Mouse (Mus musculus): Measurements from ENCODE around the gene Homer2. TPM values are rescaled to one million over a fixed set of nuclear protein-coding genes. Genes with fewer than 3 reads are reported as not detected.

Gene Homer2
- polyA plus RNA-seq, 1 experiment from 2014 or later = 16.4 TPM

GRCm38 (mm10) chr7:81577872-81578271 is 129.5 kb downstream of the Homer2 start:
- ATAC-seq (ENCODE audit: insufficient number of reproducible peaks, insufficient read depth, low FRiP score, low TSS enrichment, low read depth) = no peak
- Histone ChIP-seq H3K4me1 (0 out of 2 replicates have a peak, but pooled peaks cover under 1% of the 10 kb centered on the region), H3K27ac (no peak overlapping the region), H3K4me3 (no peak overlapping the region), H3K4me2 (no peak overlapping the region), H3K36me3 (peaks cover 25% of the 10 kb centered on the region), H3K27me3 (no peaks in the 10 kb centered on the region), H3K9me3 (no peaks in the 10 kb centered on the region), H3K9ac (no peak overlapping the region)
- WGBS = 82% methylated on average over 3 of the region's 3 CpGs

GRCm38 (mm10) chr7:81575606-81576005 is 131.7 kb downstream of the Homer2 start:
- Histone ChIP-seq H3K36me3 (peaks cover 25% of the 10 kb centered on the region), H3K27me3 (no peaks in the 10 kb centered on the region), H3K9ac (no peak overlapping the region), H3K4me2 (no peak overlapping the region), H3K4me1 (peaks cover 12% of the 10 kb centered on the region), H3K4me3 (no peak overlapping the region), H3K27ac (no peak overlapping the region), H3K9me3 (no peaks in the 10 kb centered on the region)
- 91% methylated on average over 10 of the region's 10 CpGs for WGBS
- no peak for ATAC-seq (ENCODE audit: insufficient number of reproducible peaks, insufficient read depth, low FRiP score, low TSS enrichment, low read depth)

- Histone ChIP-seq H3K9me3 (no peaks in the 10 kb centered on the region), H3K4me1 (peaks cover 12% of the 10 kb centered on the region), H3K4me3 (no peak overlapping the region), H3K27ac (no peak overlapping the region), H3K4me2 (no peak overlapping the region), H3K36me3 (peaks cover 18% of the 10 kb centered on the region), H3K27me3 (no peaks in the 10 kb centered on the region), H3K9ac (no peak overlapping the region)
- no peak for ATAC-seq (ENCODE audit: insufficient number of reproducible peaks, insufficient read depth, low FRiP score, low TSS enrichment, low read depth)
- 92% methylated on average over 9 of the region's 9 CpGs for WGBS
Measured at GRCm38 (mm10) chr7:81573821-81574220, 133.5 kb downstream of the Homer2 start.

- no peak for ATAC-seq (ENCODE audit: insufficient number of reproducible peaks, insufficient read depth, low FRiP score, low TSS enrichment, low read depth)
- H3K4me1 ChIP-seq = peaks cover 12% of the 10 kb centered on the region
- H3K4me3 ChIP-seq = no peak overlapping the region
- no peaks in the 10 kb centered on the region for H3K9me3 ChIP-seq
- no peak overlapping the region for H3K27ac ChIP-seq
- H3K36me3 ChIP-seq = peaks cover 14% of the 10 kb centered on the region
- no peak overlapping the region for H3K4me2 ChIP-seq
- H3K27me3 ChIP-seq = no peaks in the 10 kb centered on the region
- H3K9ac ChIP-seq = no peak overlapping the region
- 90% methylated on average over 6 of the region's 6 CpGs for WGBS
Measured at GRCm38 (mm10) chr7:81573397-81573796, 133.9 kb downstream of the Homer2 start.

- no peak overlapping the region for H3K9ac ChIP-seq
- peak overlapping the region; percentile 84 for H3K4me2 ChIP-seq
- H3K27ac ChIP-seq = no peak overlapping the region
- H3K9me3 ChIP-seq = no peaks in the 10 kb centered on the region
- H3K4me1 ChIP-seq = peaks cover 12% of the 10 kb centered on the region
- H3K4me3 ChIP-seq = peak overlapping the region; percentile 85; the same call in 1 of the 2 replicates
- no peaks in the 10 kb centered on the region for H3K27me3 ChIP-seq
- peaks cover 7% of the 10 kb centered on the region; the same call in 1 of the 2 replicates for H3K36me3 ChIP-seq
- 72% methylated on average over 6 of the region's 6 CpGs for WGBS
- ATAC-seq (ENCODE audit: insufficient number of reproducible peaks, insufficient read depth, low FRiP score, low TSS enrichment, low read depth) = no peak
Measured at GRCm38 (mm10) chr7:81572610-81573268, 134.6 kb downstream of the Homer2 start.

GRCm38 (mm10) chr7:81571941-81572441 is 135.3 kb downstream of the Homer2 start:
- no peaks in the 10 kb centered on the region for H3K27me3 ChIP-seq
- peak overlapping the region; percentile 90 for H3K27ac ChIP-seq
- H3K4me3 ChIP-seq = peak overlapping the region; percentile 85
- peak overlapping the region; percentile 86 for H3K9ac ChIP-seq
- peaks cover 12% of the 10 kb centered on the region for H3K4me1 ChIP-seq
- 0 out of 2 replicates have a peak, but pooled peaks cover 3% of the 10 kb centered on the region for H3K36me3 ChIP-seq
- WGBS = 17% methylated on average over 15 of the region's 15 CpGs
- no peak for ATAC-seq (ENCODE audit: insufficient number of reproducible peaks, insufficient read depth, low FRiP score, low TSS enrichment, low read depth)
- peak overlapping the region; percentile 84 for H3K4me2 ChIP-seq
- no peaks in the 10 kb centered on the region for H3K9me3 ChIP-seq

GRCm38 (mm10) chr7:81571108-81571940 is 136.0 kb downstream of the Homer2 start, which contains the start of gene Whamm:
Whamm (plus strand) TSS chr7:81571266.
- WGBS = under 1% methylated on average over 91 of the region's 96 CpGs
- Histone ChIP-seq H3K4me1 (peaks cover 12% of the 10 kb centered on the region), H3K9ac (peak within 1 kb of the TSS; percentile 86), H3K4me2 (peak within 1 kb of the TSS; percentile 84), H3K4me3 (peak within 1 kb of the TSS; percentile 85), H3K9me3 (no peaks in the 10 kb centered on the region), H3K27me3 (no peaks in the 10 kb centered on the region), H3K27ac (peak within 1 kb of the TSS; percentile 90), H3K36me3 (0 out of 2 replicates have a peak, but pooled peaks cover 3% of the 10 kb centered on the region)
- peak; percentile 98 for ATAC-seq (ENCODE audit: insufficient number of reproducible peaks, insufficient read depth, low FRiP score, low TSS enrichment, low read depth)

GRCm38 (mm10) chr7:81570752-81571107 is 136.6 kb downstream of the Homer2 start:
- Histone ChIP-seq H3K9ac (peak overlapping the region; percentile 86; the same call in 1 of the 2 replicates), H3K27me3 (no peaks in the 10 kb centered on the region), H3K9me3 (no peaks in the 10 kb centered on the region), H3K36me3 (no peaks in the 10 kb centered on the region), H3K4me3 (peak overlapping the region; percentile 85), H3K4me2 (peak overlapping the region; percentile 84), H3K27ac (no peak overlapping the region), H3K4me1 (peaks cover 12% of the 10 kb centered on the region)
- ATAC-seq (ENCODE audit: insufficient number of reproducible peaks, insufficient read depth, low FRiP score, low TSS enrichment, low read depth) = 0 out of 2 replicates have a peak, but pooled peaks have one; percentile 4
- 6% methylated on average over 5 of the region's 5 CpGs for WGBS

- Histone ChIP-seq H3K27ac (no peak overlapping the region), H3K4me3 (peak overlapping the region; percentile 85; the same call in 1 of the 2 replicates)
- ATAC-seq (ENCODE audit: insufficient number of reproducible peaks, insufficient read depth, low FRiP score, low TSS enrichment, low read depth) = no peak
Measured at GRCm38 (mm10) chr7:81570271-81570670, 137.1 kb downstream of the Homer2 start.

GRCm38 (mm10) chr7:81569851-81570250 is 137.5 kb downstream of the Homer2 start:
- no peak for ATAC-seq (ENCODE audit: insufficient number of reproducible peaks, insufficient read depth, low FRiP score, low TSS enrichment, low read depth)
- H3K27me3 ChIP-seq = no peaks in the 10 kb centered on the region
- H3K36me3 ChIP-seq = no peaks in the 10 kb centered on the region
- H3K4me2 ChIP-seq = no peak overlapping the region
- no peaks in the 10 kb centered on the region for H3K9me3 ChIP-seq
- no peak overlapping the region for H3K9ac ChIP-seq
- 94% methylated on average over 1 of the region's 1 CpGs for WGBS
- peaks cover 12% of the 10 kb centered on the region for H3K4me1 ChIP-seq
- no peak overlapping the region for H3K27ac ChIP-seq
- H3K4me3 ChIP-seq = no peak overlapping the region

More at GRCm38 (mm10) chr7:81570271-81570670, 137.1 kb downstream of the Homer2 start:
- Histone ChIP-seq H3K4me2 (no peak overlapping the region), H3K27me3 (no peaks in the 10 kb centered on the region), H3K36me3 (no peaks in the 10 kb centered on the region), H3K9ac (no peak overlapping the region), H3K9me3 (no peaks in the 10 kb centered on the region), H3K4me1 (peaks cover 12% of the 10 kb centered on the region)
- 93% methylated on average over 3 of the region's 3 CpGs for WGBS

- Histone ChIP-seq H3K4me3 (no peak overlapping the region), H3K9me3 (no peaks in the 10 kb centered on the region), H3K27me3 (no peaks in the 10 kb centered on the region), H3K4me1 (peaks cover 7% of the 10 kb centered on the region), H3K4me2 (no peak overlapping the region), H3K27ac (no peak overlapping the region), H3K9ac (no peak overlapping the region), H3K36me3 (no peaks in the 10 kb centered on the region)
- no peak for ATAC-seq (ENCODE audit: insufficient number of reproducible peaks, insufficient read depth, low FRiP score, low TSS enrichment, low read depth)
- 93% methylated on average over 5 of the region's 5 CpGs for WGBS
Measured at GRCm38 (mm10) chr7:81567396-81567795, 139.9 kb downstream of the Homer2 start.

Data from embryonic facial prominence, embryonic 13.5 days (tissue).